Mouse (Mus musculus): ENCODE data around the gene Tstd1.

DNA sequence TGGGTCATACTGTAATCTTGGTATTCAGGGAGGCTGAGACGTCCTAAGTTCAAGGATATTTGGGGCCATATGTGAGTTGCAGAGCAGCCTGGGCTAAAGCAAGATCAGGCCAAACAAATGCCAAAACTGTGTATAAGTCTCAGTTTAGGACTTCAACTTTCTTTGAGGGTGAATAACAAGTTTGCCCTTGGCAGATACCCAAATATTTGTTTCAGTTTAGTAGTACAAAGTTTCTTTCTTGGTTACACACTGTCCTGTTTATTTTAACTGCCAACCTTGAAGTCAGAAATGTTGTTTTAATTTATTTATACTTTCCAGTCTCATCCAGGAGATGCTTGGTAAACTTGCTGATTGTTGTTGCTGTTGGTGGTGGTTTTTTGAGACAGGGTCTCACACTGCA lies 17.3 kb downstream of the Tstd1 start:
- no peak for TF ChIP-seq POLR2A (IDR thresholded peaks at IDR 0.05; ENCODE audit: low read depth, low read length)
- TF ChIP-seq CTCF (conservative IDR thresholded peaks at IDR 0.05; ENCODE audit: insufficient read depth, insufficient read length, low read depth, low read length): no peak

All from kidney, adult 2 months (tissue).